Mouse (Mus musculus) MEL (cell line): ENCODE results near the gene Brsk1. TPM values are rescaled to one million over a fixed set of nuclear protein-coding genes. Genes with fewer than 3 reads are reported as not detected.
A peak's percentile ranks its signal among the peaks of the same experiment; 100 is the strongest.

Source experiments
- DNase-seq: peaks from one replicate; pipeline ENCODE4 v3.0.0; 2011; ENCODE audit warnings: low read depth, low spot score
- H3K27ac ChIP-seq: 2 replicates; pipeline ENCODE4 v1.5.1; 2012; ENCODE audit warnings: low read depth, mild to moderate bottlenecking, control low read depth, low read length, moderate library complexity; ENCODE audit not compliant: control insufficient read depth
- H3K27me3 ChIP-seq, 2 experiments: fragments of 150-350 bp in 1 of 2; sonication (generic) in 1 of 2; 2 replicates each; pipeline ENCODE4 v1.6.1; 2012; ENCODE audit warnings: low read length in 2 of 2, mild to moderate bottlenecking in 2 of 2, improper control_type of control experiment in 1 of 2, moderate library complexity in 1 of 2; ENCODE audit not compliant: insufficient read depth in 2 of 2, control insufficient read depth in 1 of 2
- H3K36me3 ChIP-seq, 2 experiments: 2 replicates each; pipeline ENCODE4 v1.6.1; 2012 to 2014; ENCODE audit warnings: low read length in 2 of 2, improper control_type of control experiment in 1 of 2, inconsistent platforms in 1 of 2, mild to moderate bottlenecking in 1 of 2; ENCODE audit not compliant: insufficient read depth in 2 of 2, control insufficient read depth in 1 of 2
- H3K4me1 ChIP-seq, 2 experiments: fragments of 150-350 bp in 1 of 2; sonication (generic) in 1 of 2; 2 replicates each; pipeline ENCODE4 v1.6.1; 2012; ENCODE audit warnings: low read length in 2 of 2, improper control_type of control experiment in 1 of 2, mild to moderate bottlenecking in 1 of 2; ENCODE audit not compliant: insufficient read depth in 2 of 2, control insufficient read depth in 1 of 2
- H3K4me3 ChIP-seq, 2 experiments: fragments of 150-350 bp in 1 of 2; sonication (generic) in 1 of 2; 2 replicates each; pipeline ENCODE4 v1.5.1; 2012; ENCODE audit warnings: low read depth in 2 of 2, low read length in 2 of 2, mild to moderate bottlenecking in 2 of 2, moderate library complexity in 2 of 2, control low read depth in 1 of 2, improper control_type of control experiment in 1 of 2; ENCODE audit not compliant: control insufficient read depth in 1 of 2, insufficient read depth in 1 of 2
- H3K79me2 ChIP-seq: 2 replicates; pipeline ENCODE4 v1.6.1; 2012; ENCODE audit warnings: mild to moderate bottlenecking, low read length, moderate library complexity; ENCODE audit not compliant: control insufficient read depth, poor library complexity, insufficient read depth
- H3K9ac ChIP-seq: 2 replicates; pipeline ENCODE4 v1.6.1; 2012; ENCODE audit warnings: low read depth, mild to moderate bottlenecking, control low read depth, low read length, moderate library complexity; ENCODE audit not compliant: control insufficient read depth, poor library complexity, severe bottlenecking
- H3K9me3 ChIP-seq: fragments of 150-350 bp; sonication (generic); replicated peaks from 2 replicates; pipeline ENCODE4 v1.6.1; 2012; ENCODE audit warnings: mild to moderate bottlenecking, low read length, improper control_type of control experiment, moderate library complexity; ENCODE audit not compliant: insufficient read depth
- BHLHE40 ChIP-seq: IDR thresholded peaks from 2 replicates; pipeline ENCODE4 v1.6.1; 2012; ENCODE audit warnings: low read depth, mild to moderate bottlenecking, inconsistent platforms, low read length, improper control_type of control experiment, borderline replicate concordance
- CHD1 ChIP-seq: IDR thresholded peaks from 2 replicates; pipeline ENCODE4 v1.6.1; 2012; ENCODE audit warnings: low read depth, mild to moderate bottlenecking, inconsistent platforms, low read length, improper control_type of control experiment
- CHD2 ChIP-seq: IDR thresholded peaks from 2 replicates; pipeline ENCODE4 v1.6.1; 2011; ENCODE audit warnings: low read length, improper control_type of control experiment
- CTCF ChIP-seq, 3 experiments: IDR thresholded peaks in 2 of 3; conservative IDR thresholded peaks in 1 of 3; 2 replicates each; pipeline ENCODE4 v1.5.1; 2011 to 2012; ENCODE audit warnings: low read length in 3 of 3, low read depth in 2 of 3, mild to moderate bottlenecking in 2 of 3, improper control_type of control experiment in 1 of 3, inconsistent platforms in 1 of 3, mixed read lengths in 1 of 3, moderate library complexity in 1 of 3; ENCODE audit not compliant: control insufficient read depth in 1 of 3, insufficient read depth in 1 of 3, poor library complexity in 1 of 3, severe bottlenecking in 1 of 3
- E2F4 ChIP-seq: IDR thresholded peaks from 2 replicates; pipeline ENCODE4 v1.6.1; 2011; ENCODE audit warnings: low read depth, low read length, improper control_type of control experiment, borderline replicate concordance
- ELF1 ChIP-seq: IDR thresholded peaks from 2 replicates; pipeline ENCODE4 v1.6.1; 2014; ENCODE audit warnings: low read depth, mild to moderate bottlenecking, inconsistent platforms, low read length, improper control_type of control experiment, moderate library complexity
- EP300 ChIP-seq, 2 experiments: IDR thresholded peaks; 2 replicates each; pipeline ENCODE4 v1.6.1; 2011; ENCODE audit warnings: improper control_type of control experiment in 2 of 2, low read length in 2 of 2, low read depth in 1 of 2, mild to moderate bottlenecking in 1 of 2
- ETS1 ChIP-seq: IDR thresholded peaks from 2 replicates; pipeline ENCODE4 v1.6.1; 2012; ENCODE audit warnings: low read depth, mild to moderate bottlenecking, inconsistent platforms, low read length, improper control_type of control experiment, moderate library complexity
- GABPA ChIP-seq: IDR thresholded peaks from 2 replicates; pipeline ENCODE4 v1.6.1; 2012; ENCODE audit warnings: low read depth, mild to moderate bottlenecking, inconsistent platforms, low read length, improper control_type of control experiment, moderate library complexity
- GATA1 ChIP-seq: IDR thresholded peaks from 2 replicates; pipeline ENCODE4 v1.6.1; 2011; ENCODE audit warnings: low read depth, low read length, improper control_type of control experiment
- HCFC1 ChIP-seq: IDR thresholded peaks from 2 replicates; pipeline ENCODE4 v1.6.1; 2012; ENCODE audit warnings: low read depth, mild to moderate bottlenecking, inconsistent platforms, low read length, improper control_type of control experiment, moderate library complexity
- JUND ChIP-seq: IDR thresholded peaks from 2 replicates; pipeline ENCODE4 v1.6.1; 2011; ENCODE audit warnings: low read depth, mild to moderate bottlenecking, improper control_type of control experiment, low read length
- KAT2A ChIP-seq: conservative IDR thresholded peaks from 2 replicates; pipeline ENCODE4 v1.6.1; 2012; ENCODE audit warnings: low read depth, low read length, improper control_type of control experiment, inconsistent platforms
- MAZ ChIP-seq: IDR thresholded peaks from 2 replicates; pipeline ENCODE4 v1.6.1; 2012; ENCODE audit warnings: low read depth, mild to moderate bottlenecking, inconsistent platforms, low read length, improper control_type of control experiment
- MEF2A ChIP-seq: IDR thresholded peaks from 2 replicates; pipeline ENCODE4 v1.6.1; 2014; ENCODE audit warnings: low read depth, mild to moderate bottlenecking, inconsistent platforms, low read length, improper control_type of control experiment; ENCODE audit not compliant: poor library complexity, insufficient replicate concordance, severe bottlenecking; ENCODE audit errors: extremely low read depth
- MXI1 ChIP-seq: IDR thresholded peaks from 2 replicates; pipeline ENCODE4 v1.6.1; 2011; ENCODE audit warnings: mild to moderate bottlenecking, low read depth, low read length, improper control_type of control experiment
- MYB ChIP-seq: IDR thresholded peaks from 2 replicates; pipeline ENCODE4 v1.6.1; 2011; ENCODE audit warnings: mild to moderate bottlenecking, low read depth, low read length, improper control_type of control experiment
- MYC ChIP-seq: IDR thresholded peaks from 2 replicates; pipeline ENCODE4 v1.6.1; 2011; ENCODE audit warnings: low read depth, mild to moderate bottlenecking, low read length, improper control_type of control experiment, moderate library complexity
- NELFE ChIP-seq: IDR thresholded peaks from 2 replicates; pipeline ENCODE4 v1.6.1; 2011; ENCODE audit warnings: low read depth, low read length, improper control_type of control experiment
- POLR2A ChIP-seq, 2 experiments: IDR thresholded peaks; 2 replicates each; pipeline ENCODE4 v1.6.1; 2011 to 2012; ENCODE audit warnings: low read length in 2 of 2, mild to moderate bottlenecking in 2 of 2, control low read depth in 1 of 2, improper control_type of control experiment in 1 of 2, low read depth in 1 of 2, moderate library complexity in 1 of 2; ENCODE audit not compliant: control insufficient read depth in 1 of 2, insufficient read depth in 1 of 2, poor library complexity in 1 of 2
- POLR2AphosphoS2 ChIP-seq: IDR thresholded peaks from 2 replicates; pipeline ENCODE4 v1.6.1; 2011; ENCODE audit warnings: low read length, improper control_type of control experiment
- POLR2AphosphoS5 ChIP-seq: IDR thresholded peaks from 2 replicates; pipeline ENCODE4 v1.6.1; 2012; ENCODE audit warnings: low read depth, borderline replicate concordance, mild to moderate bottlenecking, inconsistent platforms, low read length, moderate library complexity, mixed read lengths
- RAD21 ChIP-seq: IDR thresholded peaks from 2 replicates; pipeline ENCODE4 v1.6.1; 2011; ENCODE audit warnings: mild to moderate bottlenecking, low read depth, low read length, improper control_type of control experiment
- RCOR1 ChIP-seq: IDR thresholded peaks from 2 replicates; pipeline ENCODE4 v1.6.1; 2012; ENCODE audit warnings: low read depth, mild to moderate bottlenecking, inconsistent platforms, low read length, improper control_type of control experiment
- SIN3A ChIP-seq: IDR thresholded peaks from 2 replicates; pipeline ENCODE4 v1.6.1; 2012; ENCODE audit warnings: low read length, improper control_type of control experiment, inconsistent platforms
- SMC3 ChIP-seq: IDR thresholded peaks from 2 replicates; pipeline ENCODE4 v1.6.1; 2011; ENCODE audit warnings: low read depth, low read length, improper control_type of control experiment
- TAL1 ChIP-seq: IDR thresholded peaks from 2 replicates; pipeline ENCODE4 v1.6.1; 2012; ENCODE audit warnings: mild to moderate bottlenecking, inconsistent platforms, low read length, moderate library complexity, mixed read lengths
- TBP ChIP-seq: IDR thresholded peaks from 2 replicates; pipeline ENCODE4 v1.8.0; 2011; ENCODE audit warnings: low read depth, low read length, improper control_type of control experiment
- TCF12 ChIP-seq: IDR thresholded peaks from 2 replicates; pipeline ENCODE4 v1.6.1; 2014; ENCODE audit warnings: low read depth, mild to moderate bottlenecking, inconsistent platforms, low read length, improper control_type of control experiment, moderate library complexity
- USF1 ChIP-seq: IDR thresholded peaks from 2 replicates; pipeline ENCODE4 v1.6.1; 2014; ENCODE audit warnings: low read depth, mild to moderate bottlenecking, inconsistent platforms, low read length, improper control_type of control experiment, moderate library complexity
- USF2 ChIP-seq, 2 experiments: IDR thresholded peaks; 2 replicates each; pipeline ENCODE4 v1.6.1; 2011 to 2012; ENCODE audit warnings: improper control_type of control experiment in 2 of 2, low read length in 2 of 2, borderline replicate concordance in 1 of 2, inconsistent platforms in 1 of 2, low read depth in 1 of 2, mild to moderate bottlenecking in 1 of 2; ENCODE audit not compliant: insufficient read depth in 1 of 2
- ZC3H11A ChIP-seq: IDR thresholded peaks from 2 replicates; pipeline ENCODE4 v1.6.1; 2012; ENCODE audit warnings: low read depth, mild to moderate bottlenecking, inconsistent platforms, low read length, improper control_type of control experiment
- ZMIZ1 ChIP-seq: IDR thresholded peaks from 2 replicates; pipeline ENCODE4 v1.6.1; 2012; ENCODE audit warnings: low read depth, mild to moderate bottlenecking, inconsistent platforms, low read length, improper control_type of control experiment, moderate library complexity
- ZNF384 ChIP-seq: IDR thresholded peaks from 2 replicates; pipeline ENCODE4 v1.6.1; 2012; ENCODE audit warnings: low read depth, mild to moderate bottlenecking, inconsistent platforms, low read length, improper control_type of control experiment
- polyA plus RNA-seq, 2 experiments: library from polyadenylated mRNA; stranded (reverse) in 1 of 2; unstranded in 1 of 2; fragments of >175 nt in 1 of 2; fragments of >200 nt in 1 of 2; gene quantifications; 2 replicates each; pipeline versions ENCODE4 v1.2.1 to v1.2.4; 2012; ENCODE audit warnings: low replicate concordance in 2 of 2, low read depth in 1 of 2; ENCODE audit not compliant: insufficient read length in 2 of 2, insufficient read depth in 1 of 2, missing spikeins in 1 of 2
- total RNA-seq: library from RNA; depleted of rRNA; stranded (reverse); fragments of 300-350 nt; gene quantifications from 2 replicates; pipeline ENCODE4 v1.2.3, GENCODE M21; 2012

The Brsk1 gene
- total and polyA plus RNA-seq, 3 experiments = 0.06 TPM; not detected in 2

DNA sequence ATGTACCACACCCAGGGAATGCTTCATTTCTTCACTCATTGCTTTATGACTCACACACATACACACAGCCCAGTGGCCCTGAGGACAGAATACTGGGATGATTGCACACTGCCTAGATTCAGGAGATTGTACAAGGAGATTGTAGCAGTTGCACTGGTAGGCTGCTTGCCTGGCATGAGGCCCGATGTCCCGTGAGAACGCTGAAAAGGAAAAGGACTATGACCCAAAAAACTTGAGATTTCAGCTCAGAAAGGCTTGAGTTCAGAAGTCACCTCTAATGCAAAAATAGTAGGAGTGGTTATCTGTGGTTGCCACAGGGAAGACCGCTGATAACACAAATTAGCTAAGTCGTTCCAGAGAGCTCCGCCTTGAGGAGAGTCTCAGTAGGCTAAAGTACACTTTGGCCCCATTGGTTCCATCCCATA lies 42.6 kb downstream of the Brsk1 start:
- peaks cover 3 to 25% of the 10 kb centered on the region in 2 experiments for H3K4me1 ChIP-seq
- H3K9me3 ChIP-seq = no peaks in the 10 kb centered on the region
- no peak overlapping the region for H3K27ac ChIP-seq
- H3K27me3 ChIP-seq = no peaks in the 10 kb centered on the region
- H3K9ac ChIP-seq = no peak overlapping the region
- H3K36me3 ChIP-seq = peaks cover 0 to 12% of the 10 kb centered on the region in 2 experiments; a peak in 2 of 4 replicates
- DNase-seq = peak; percentile 66
- no peak overlapping the region for H3K4me3 ChIP-seq
- no peaks in the 10 kb centered on the region for H3K79me2 ChIP-seq
- TF ChIP-seq TBP (no peak), CTCF (IDR thresholded peaks at IDR 0.05 in 2 of 3, conservative IDR thresholded peaks at IDR 0.05 in 1 of 3; ENCODE audit: control insufficient read depth in 1 of 3, insufficient read depth in 1 of 3, low read depth in 2 of 3, low read length in 3 of 3, poor library complexity in 1 of 3, severe bottlenecking in 1 of 3) (peak in 2 of 3 experiments; percentile 3 to 36; a peak in 2 of 6 replicates), ZMIZ1 (no peak), HCFC1 (0 out of 2 replicates have a peak, but pooled peaks have one; percentile 28), MAZ (no peak), SIN3A (peak; percentile 43; the same call in 1 of the 2 replicates), CHD2 (no peak), ELF1 (no peak), POLR2AphosphoS2 (no peak), MYB (no peak), SMC3 (0 out of 2 replicates have a peak, but pooled peaks have one; percentile 10), JUND (no peak), RAD21 (no peak; the same call in 1 of the 2 replicates), KAT2A (no peak), CHD1 (no peak), GATA1 (peak; percentile 92), BHLHE40 (no peak), MEF2A (0 out of 2 replicates have a peak, but pooled peaks have one; percentile 45), POLR2AphosphoS5 (no peak), USF2 (IDR thresholded peaks at IDR 0.05; ENCODE audit: borderline replicate concordance in 1 of 2, insufficient read depth in 1 of 2, low read depth in 1 of 2, low read length in 2 of 2) (no peak), ZNF384 (no peak), MXI1 (no peak), GABPA (no peak), NELFE (no peak), TCF12 (peak; percentile 58; the same call in 1 of the 2 replicates), ETS1 (no peak; the same call in 1 of the 2 replicates), POLR2A (IDR thresholded peaks at IDR 0.05; ENCODE audit: control insufficient read depth in 1 of 2, insufficient read depth in 1 of 2, low read depth in 1 of 2, low read length in 2 of 2, poor library complexity in 1 of 2) (no peak), E2F4 (no peak), MYC (no peak), USF1 (no peak), RCOR1 (0 out of 2 replicates have a peak, but pooled peaks have one; percentile 42), EP300 (IDR thresholded peaks at IDR 0.05; ENCODE audit: low read depth in 1 of 2, low read length in 2 of 2) (peak; percentile 44 to 68), ZC3H11A (no peak), TAL1 (peak; percentile 26; the same call in 1 of the 2 replicates)
